Mouse (Mus musculus) left cerebral cortex, postnatal 36 days (tissue): ENCODE measurements around the gene Mapkapk2. TPM values are rescaled to one million over a fixed set of nuclear protein-coding genes. Genes with fewer than 3 reads are reported as not detected.
"Not testable (repeated sequence)": the region's sequence is repeated elsewhere in the genome, so short reads cannot be mapped to it uniquely, and the experiment has no call there.

ENCODE experiments used
- DNase-seq, 2 experiments: peaks; one replicate each; pipeline ENCODE4 v3.0.0; 2021 to 2022; ENCODE audit warnings: low spot score in 2 of 2, mixed read lengths in 1 of 2
- intact Hi-C: fragments of 180-260 bp; cut with DNase I; formaldehyde crosslinking; loops from one replicate; pipeline ENCODE4 v1.15.1; 2025
- total RNA-seq, 2 experiments: library from RNA; stranded (reverse); gene quantifications; 2 replicates each; pipeline ENCODE4 v1.2.3; 2021

Mapkapk2 gene
- total RNA-seq, 2 experiments from 2014 or later: 26.3 to 30.7 TPM

- DNase-seq: no peak
- intact Hi-C loops: no loop called here
These were observed 66.4 kb downstream of the Mapkapk2 start for GRCm38 (mm10) chr1:131031267-131031666.

GRCm38 (mm10) chr1:131030261-131030660, 67.4 kb downstream of the Mapkapk2 start:
- intact Hi-C loops: no loop called here
- DNase-seq: no peak

DNA sequence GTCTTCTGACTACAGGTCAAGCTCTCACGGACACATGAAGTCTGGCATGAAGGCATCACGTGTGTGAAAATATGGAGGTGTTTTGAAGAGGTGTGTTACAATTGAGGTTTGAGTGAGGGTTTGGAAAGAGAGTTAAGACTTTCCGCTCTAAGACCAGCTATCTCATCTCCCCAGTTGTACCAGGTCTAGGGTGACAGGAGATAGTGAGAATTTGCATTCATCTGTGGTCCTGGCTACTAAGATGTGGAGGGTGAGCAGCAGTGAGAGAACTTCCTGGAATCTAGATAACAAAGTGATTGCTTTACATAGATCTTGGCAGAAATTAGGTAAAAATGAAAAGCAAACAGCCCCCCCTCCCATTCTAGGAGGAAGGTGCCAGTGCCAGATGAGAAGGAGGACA, 68.4 kb downstream of the Mapkapk2 start:
- intact Hi-C loops: no loop called here
- DNase-seq: no peak

DNA sequence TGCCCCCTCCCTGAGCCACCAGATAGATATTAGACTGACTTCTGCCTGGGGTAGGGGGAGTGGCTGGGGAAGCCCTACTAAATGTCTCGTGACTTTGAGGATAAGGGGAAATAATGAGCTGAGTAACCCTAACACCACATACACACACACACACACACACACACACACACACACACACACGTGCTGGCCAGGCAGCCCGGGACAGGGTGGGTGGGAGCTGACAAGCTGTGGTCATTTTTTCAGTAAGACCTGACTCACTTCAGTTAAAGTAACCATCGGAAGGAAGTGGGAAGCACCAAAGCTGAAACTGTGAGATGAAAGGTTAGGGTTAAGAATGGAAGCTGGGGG, 71.8 kb downstream of the Mapkapk2 start:
- intact Hi-C loops: no loop called here

GRCm38 (mm10) chr1:131024900-131025842, 72.5 kb downstream of the Mapkapk2 start:
- intact Hi-C loops: no loop called here
- no peak for DNase-seq

More for the DNA sequence above, 71.8 kb downstream of the Mapkapk2 start:
- DNase-seq: no peak

DNA sequence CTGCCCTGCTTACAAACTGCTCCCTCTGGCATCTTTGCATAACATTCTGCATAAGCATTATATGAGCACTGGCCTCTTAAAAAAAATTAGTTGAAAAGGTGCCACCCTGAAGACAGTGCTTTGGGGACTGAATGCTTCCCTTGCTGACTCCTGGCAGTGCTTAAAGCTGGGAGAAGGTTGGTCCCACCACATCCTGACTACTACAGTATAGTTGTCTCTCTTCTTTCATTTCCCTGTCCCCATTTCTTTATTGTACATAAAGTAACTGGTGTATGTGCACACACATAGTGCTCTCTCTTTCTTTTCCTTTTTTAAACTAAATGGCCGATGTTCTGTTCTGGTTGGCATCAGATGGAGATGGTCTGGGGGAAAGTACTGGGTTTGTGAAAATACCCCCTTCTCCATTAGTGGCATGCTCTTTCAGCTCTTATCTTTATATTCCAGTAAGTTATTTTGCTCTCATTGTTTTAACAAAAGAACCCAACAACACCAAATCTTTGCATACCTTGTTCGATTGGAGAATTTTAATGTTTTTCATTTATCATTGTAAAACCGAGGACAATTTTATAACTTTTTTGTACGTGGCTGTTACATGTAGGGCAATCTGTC, 74.3 kb downstream of the Mapkapk2 start:
- intact Hi-C loops, DNase-seq: not testable (repeated sequence)

GRCm38 (mm10) chr1:131022591-131023249, 74.9 kb downstream of the Mapkapk2 start:
- DNase-seq: no peak

GRCm38 (mm10) chr1:131021900-131022590, 75.6 kb downstream of the Mapkapk2 start:
- intact Hi-C loops: no loop called here
- no peak for DNase-seq

More at GRCm38 (mm10) chr1:131022591-131023249, 74.9 kb downstream of the Mapkapk2 start:
- intact Hi-C loops: no loop called here

DNA sequence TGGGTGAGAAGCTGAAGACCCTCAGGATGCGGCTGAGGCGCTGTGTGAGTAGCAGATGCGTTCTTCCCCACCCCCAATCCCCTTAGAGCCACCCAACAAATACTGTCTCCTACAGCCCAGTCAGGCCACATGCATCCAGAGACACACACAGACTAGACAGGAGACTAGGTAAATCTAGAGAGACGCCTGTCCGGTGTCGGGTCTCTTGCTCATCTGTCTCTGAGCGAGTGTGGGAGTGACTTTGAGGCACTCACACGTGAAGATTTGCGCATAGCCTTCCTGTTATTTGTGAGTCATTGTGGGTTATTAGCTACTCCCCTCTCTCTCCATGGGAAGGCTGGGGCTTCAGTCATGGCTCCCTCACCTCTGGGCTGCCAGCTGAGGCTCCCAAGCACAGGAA, 76.2 kb downstream of the Mapkapk2 start:
- intact Hi-C loops: no loop called here
- DNase-seq: no peak

DNA sequence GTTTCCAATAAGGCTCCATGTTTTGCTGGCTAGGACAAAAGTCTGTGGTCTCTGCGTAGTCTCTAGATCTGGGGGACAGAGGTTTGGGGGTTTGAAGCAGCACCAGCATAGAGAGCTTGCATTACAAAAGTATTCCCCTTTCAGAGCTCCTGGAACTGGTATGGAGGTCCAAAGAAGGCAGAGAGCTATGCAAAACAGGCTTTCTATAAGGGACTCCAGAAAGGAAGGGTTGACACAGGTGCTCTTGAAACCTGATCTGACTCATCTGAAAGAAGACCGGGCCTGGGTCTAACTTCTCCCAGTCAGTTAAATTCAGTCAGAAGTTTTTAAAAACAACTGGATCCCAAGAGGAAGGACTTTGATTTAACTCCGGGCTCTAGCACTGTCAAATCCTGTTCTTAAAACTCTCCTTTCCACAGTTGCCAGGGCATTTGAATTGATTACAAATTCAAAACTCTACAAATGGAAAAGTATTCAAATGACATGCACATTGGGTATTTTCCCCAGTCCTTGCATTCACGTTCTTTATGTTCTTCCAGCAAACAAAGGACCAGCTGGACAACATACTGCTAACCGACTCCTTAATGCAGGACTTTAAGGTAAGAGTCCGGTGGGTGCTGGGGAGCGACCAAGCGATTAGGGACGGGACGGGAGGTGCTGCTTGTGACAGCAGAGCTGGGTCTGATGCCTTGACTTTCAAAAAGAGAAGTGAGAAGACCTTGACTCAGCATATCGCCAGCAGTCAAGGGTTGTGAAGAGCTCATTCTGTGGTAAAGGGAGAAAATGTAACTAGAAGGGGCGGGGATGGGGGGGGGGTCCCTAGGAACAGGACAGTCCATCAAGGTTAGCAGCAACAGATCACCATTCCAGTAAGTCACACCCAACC, 77.0 kb downstream of the Mapkapk2 start:
- intact Hi-C loops: no loop called here
- DNase-seq: no peak

DNA sequence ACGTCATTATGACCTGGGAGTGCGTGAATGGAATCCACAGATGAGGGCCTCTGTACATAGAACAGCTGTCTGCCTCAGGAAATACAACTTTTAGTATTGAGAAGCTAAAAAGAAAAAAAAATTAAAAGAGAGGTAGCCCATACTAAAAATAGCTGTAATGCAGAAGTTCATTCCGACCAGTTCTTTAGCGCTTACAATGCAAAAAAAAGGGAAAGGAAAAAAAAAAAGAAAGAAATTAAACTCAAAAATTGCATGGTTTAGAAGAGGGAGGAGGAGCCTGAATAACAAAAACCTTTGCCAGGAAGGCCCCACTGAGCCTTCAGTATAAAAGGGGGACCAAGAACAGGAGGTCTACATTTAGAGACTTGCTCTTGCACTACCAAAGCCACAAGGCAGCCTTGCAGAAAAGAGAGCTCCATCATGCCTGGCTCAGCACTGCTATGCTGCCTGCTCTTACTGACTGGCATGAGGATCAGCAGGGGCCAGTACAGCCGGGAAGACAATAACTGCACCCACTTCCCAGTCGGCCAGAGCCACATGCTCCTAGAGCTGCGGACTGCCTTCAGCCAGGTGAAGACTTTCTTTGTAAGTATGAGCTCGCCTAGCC, 78.0 kb downstream of the Mapkapk2 start, which contains the start of gene Il10:
TSS of gene Il10 (plus strand) at position 354 of the 607 bp plus-strand sequence.
- intact Hi-C loops: no loop called here
- no peak for DNase-seq

DNA sequence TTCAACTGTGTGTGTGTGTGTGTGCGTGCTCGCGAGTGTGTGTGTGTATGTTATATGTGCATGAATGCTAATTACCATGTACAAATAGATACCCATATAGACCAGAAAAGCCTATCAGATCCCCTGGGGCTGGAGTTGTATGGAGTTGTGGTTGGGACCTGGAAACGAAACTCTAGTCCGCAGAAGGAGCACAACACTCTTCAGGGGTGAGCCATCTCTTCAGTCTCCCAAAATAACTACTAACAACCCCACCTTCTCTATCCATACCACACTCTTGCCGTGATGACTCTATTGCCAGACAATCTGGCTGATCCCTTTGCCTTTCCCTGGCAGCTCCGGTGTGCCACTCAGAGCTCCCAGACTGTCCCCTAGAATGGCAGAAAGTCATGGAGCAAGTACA, 81.7 kb downstream of the Mapkapk2 start:
- DNase-seq: no peak
- intact Hi-C loops: no loop called here

DNA sequence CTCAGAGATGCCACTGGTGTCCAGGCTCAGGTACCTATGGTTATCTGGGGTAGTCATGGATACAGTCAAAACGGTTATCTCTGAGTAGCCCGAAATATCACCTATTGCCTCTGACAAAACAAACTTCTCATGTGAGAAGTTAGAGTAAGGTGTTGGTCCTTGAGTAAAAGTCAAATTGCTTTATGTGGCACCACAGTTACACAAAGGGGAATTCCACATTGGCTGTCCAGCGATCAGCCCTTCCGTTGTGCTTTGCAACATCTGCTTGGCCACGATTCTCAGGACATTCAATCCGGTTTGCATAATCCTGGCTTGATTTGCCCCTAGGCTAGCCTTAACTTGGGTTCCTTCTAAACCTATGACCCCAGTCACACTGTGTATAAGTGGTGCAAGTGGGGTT, 82.3 kb downstream of the Mapkapk2 start:
- no peak for DNase-seq
- intact Hi-C loops: no loop called here

DNA sequence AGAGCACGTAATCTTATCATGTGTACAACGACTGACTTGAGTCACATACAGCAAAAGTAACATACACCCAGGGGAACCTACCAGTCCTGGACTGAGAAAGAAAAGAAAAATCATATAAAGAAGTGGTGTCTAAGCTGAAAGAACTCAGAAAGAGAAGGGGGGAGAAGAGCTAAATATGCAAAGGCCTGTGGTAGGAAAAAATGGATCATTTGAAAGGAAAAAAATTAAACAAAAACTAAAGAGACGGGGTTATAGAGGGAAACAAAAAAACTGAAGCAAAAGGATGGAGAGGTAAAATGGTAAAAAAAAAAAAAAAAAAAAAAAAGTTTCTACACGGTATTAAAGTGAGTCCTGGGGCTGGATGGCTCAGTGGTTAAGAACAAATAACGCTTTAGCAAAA, 83.7 kb downstream of the Mapkapk2 start:
- intact Hi-C loops: no loop called here
- DNase-seq: no peak

DNA sequence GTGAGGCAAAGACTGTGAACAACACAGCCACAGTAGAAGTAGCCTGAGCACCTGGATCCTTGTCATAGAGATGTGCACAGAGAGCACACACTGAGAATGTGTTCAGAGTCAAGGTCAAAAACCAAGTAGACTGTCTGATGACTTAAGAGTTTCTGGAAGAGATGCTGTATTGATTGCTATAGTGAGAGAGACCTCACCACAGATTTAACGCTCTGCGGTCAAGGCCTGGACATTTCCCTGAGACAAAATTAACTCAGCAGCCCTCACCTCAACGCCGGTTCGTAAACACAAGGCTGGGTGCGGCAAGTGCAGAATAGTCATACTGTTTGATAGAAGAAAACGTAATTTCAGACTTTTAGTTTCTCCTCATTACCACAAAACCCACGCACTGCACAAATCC, 85.1 kb downstream of the Mapkapk2 start:
- no peak for DNase-seq
- intact Hi-C loops: no loop called here

DNA sequence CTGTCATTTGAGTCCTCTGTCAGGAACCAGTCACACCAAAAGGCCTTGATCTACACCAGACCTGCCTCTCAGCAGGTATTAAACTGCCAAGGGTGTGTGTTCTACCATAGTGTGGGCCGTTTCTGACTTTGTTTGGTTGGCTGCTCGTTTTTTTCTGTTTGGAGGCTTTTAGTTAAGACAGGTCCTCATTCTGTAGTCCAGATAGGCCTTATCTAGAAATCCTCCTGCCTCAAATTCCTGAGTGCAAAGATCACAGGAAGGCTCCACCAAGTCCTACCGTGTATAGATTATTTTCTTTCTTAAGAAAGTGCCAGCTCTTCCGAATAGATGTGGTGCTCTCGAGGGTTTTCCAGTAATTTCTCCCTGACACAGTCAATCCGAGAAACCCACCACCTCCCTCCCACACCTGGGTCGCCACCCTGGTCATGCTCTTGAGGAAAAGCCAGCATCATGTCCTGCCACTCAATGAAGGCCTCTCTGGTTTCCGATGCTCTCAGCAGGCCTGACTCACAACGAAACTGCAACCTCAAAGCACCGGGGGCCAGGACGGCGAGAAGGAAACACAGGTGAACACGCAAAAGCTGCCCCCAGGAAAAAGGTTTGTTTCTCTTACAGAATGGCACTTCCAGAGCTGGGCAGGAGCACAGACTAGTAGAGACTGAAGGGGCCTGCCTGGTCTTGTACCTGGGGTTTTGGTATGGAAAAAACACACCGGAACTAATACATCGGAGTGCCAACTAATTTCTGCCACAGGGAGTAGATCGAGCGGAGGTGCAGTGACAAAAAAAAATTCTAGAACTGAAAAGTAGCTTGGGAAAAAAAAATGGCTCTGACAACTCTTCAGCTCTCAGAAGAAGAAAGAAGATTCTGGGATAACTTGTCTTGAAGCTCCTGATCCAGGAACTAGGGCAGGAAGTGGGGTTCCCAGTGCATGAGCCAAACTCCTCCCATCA, 87.1 kb downstream of the Mapkapk2 start:
- intact Hi-C loops: no loop called here
- no peak for DNase-seq

DNA sequence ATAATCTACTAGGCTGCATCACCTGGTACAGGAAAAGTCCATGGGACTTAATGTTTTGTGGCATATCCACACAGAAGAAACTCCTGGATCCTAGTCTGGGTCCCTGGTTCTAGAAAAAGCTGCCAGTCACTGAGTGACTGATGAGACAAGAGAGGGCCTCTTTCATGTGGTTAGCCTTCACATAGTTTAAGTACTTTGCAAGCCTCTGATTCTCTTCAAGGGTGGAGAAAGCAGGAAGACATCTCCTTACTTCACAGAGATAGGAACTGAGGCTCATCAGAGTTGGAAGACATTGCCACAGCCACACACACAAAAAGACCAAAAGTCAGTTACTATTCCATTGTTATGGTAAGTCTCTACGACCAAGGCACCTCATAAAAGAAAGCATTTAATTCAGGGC, 91.6 kb downstream of the Mapkapk2 start:
- no peak for DNase-seq
- intact Hi-C loops: no loop called here
